In the genomic region with DNA sequence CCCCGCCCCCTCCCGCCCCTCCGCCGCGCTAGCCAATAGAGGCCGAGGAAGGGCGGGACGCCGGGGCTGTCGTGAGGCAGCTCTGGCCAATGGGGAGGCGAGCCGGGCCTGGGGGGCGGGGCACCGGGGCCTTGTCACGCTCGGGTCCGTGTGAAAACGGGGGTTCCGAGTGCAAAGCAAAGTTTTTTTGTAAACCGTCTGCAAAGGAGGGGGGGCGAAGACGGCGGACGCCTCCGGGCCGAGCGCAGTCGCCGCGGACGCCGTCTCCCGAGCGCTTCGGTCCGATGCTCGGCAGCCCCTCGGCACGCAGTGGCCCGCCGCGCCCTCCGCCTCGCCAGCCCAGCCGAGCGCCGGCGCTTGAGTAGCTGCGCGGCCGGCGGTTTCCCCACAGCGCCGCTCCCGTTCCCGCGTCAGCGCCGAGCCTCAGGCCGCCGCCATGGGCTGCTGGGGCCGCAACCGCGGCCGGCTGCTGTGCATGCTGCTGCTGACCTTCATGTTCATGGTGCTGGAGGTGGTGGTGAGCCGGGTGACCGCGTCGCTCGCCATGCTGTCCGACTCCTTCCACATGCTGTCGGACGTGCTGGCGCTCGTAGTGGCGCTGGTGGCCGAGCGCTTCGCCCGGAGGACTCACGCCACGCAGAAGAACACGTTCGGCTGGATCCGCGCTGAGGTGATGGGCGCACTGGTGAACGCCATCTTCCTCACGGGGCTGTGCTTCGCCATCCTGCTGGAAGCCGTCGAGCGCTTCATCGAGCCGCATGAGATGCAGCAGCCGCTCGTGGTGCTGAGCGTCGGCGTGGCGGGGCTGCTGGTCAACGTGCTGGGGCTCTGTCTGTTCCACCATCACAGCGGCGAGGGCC, we compare ENCODE assay signal across 8 mouse cellular contexts. TPM values are rescaled to one million over a fixed set of nuclear protein-coding genes. Genes with fewer than 3 reads are reported as not detected.
DNase-seq lines count a peak whose midpoint lies in the region; TF ChIP-seq lines count a peak whose summit lies in the region.

A gene (plus strand): TSS at position 197 of the 860 bp plus-strand sequence.

- TF ChIP-seq CTCF in gastrocnemius, adult 2 months (IDR thresholded peaks at IDR 0.05), result no peak

- intact Hi-C loops in gastrocnemius, adult 2 months (cut with DNase I), result loop anchor here (2.0 kb wide), 1 partner anchor 58 kb away; no protein-coding TSS in a partner anchor

- peak within 1 kb of the TSS; percentile 91 for H3K4me3 ChIP-seq in gastrocnemius, adult 2 months
- H3K4me3 ChIP-seq in megakaryocyte, embryonic 14.5 days (replicated peaks), result peak within 1 kb of the TSS; percentile 100

- peak; percentile 82 for DNase-seq in WW6 (ENCODE audit: low read depth, low spot score)
- DNase-seq in cerebellum, postnatal 4 days (ENCODE audit: low spot score in 2 of 2), result peak; percentile 99 to 100
- DNase-seq in gastrocnemius, adult 2 months, result peak; percentile 100
- DNase-seq in hindlimb bud, embryonic 11.5 days (ENCODE audit: extremely low spot score, low read depth, low spot score), result peak; percentile 58
- peak; percentile 97 for DNase-seq in left cerebral cortex, adult 8-10 months (ENCODE audit: low spot score in 2 of 2)
- DNase-seq in right cerebral cortex, postnatal 10 days (ENCODE audit: low spot score in 2 of 2), result peak; percentile 99 to 100
- DNase-seq in urinary bladder, postnatal 25 days (ENCODE audit: low spot score), result peak; percentile 98

- no peaks in the 10 kb centered on the region for H3K9me3 ChIP-seq in megakaryocyte, embryonic 14.5 days

- H3K27ac ChIP-seq in gastrocnemius, adult 2 months, result peak within 1 kb of the TSS; percentile 94

- peaks cover 7% of the 10 kb centered on the region for H3K27me3 ChIP-seq in megakaryocyte, embryonic 14.5 days (replicated peaks)

- peaks cover 46% of the 10 kb centered on the region for H3K36me3 ChIP-seq in megakaryocyte, embryonic 14.5 days (replicated peaks; ENCODE audit: low read length)

- H3K4me1 ChIP-seq in megakaryocyte, embryonic 14.5 days, result peaks cover 72% of the 10 kb centered on the region

RNA-seq across cellular contexts. Expression of the gene that starts here (rescaled TPM):
- total RNA-seq in gastrocnemius, adult 2 months (2021), result 1 to 10 TPM; 5.8 to 6.4 TPM
- total RNA-seq in left cerebral cortex, adult 8-10 months (2022), result 10 to 100 TPM; 32.2 to 42.0 (median 35.1) TPM
- polyA plus RNA-seq in megakaryocyte, embryonic 14.5 days (2012; ENCODE audit: insufficient read depth, low replicate concordance), result 22.9 and 46.4 TPM in 2 replicates

Comparison
In these comparisons a context has a peak if more than half of its experiments do, and no peak if none do; other contexts are left out.
1. Peak in every context shown above with its lines: DNase-seq, H3K4me3 ChIP-seq and H3K27ac ChIP-seq.
2. RNA of the gene that starts here (total RNA-seq): 32.2 to 42.0 TPM in left cerebral cortex, adult 8-10 months; 5.8 to 6.4 TPM in gastrocnemius, adult 2 months; every median in the first group is over 4 times any median in the second.